Mouse (Mus musculus): ENCODE results near the gene Tap1. TPM values are rescaled to one million over a fixed set of nuclear protein-coding genes. Genes with fewer than 3 reads are reported as not detected.
A peak's percentile ranks its signal among the peaks of the same experiment; 100 is the strongest.
"Not testable (repeated sequence)": the region's sequence is repeated elsewhere in the genome, so short reads cannot be mapped to it uniquely, and the experiment has no call there.

Gene Tap1
- total and polyA plus RNA-seq, 3 experiments: 6.5 to 7.4 (median 7.2) TPM

GRCm38 (mm10) chr17:34217216-34217928 is 30.0 kb downstream of the Tap1 start:
- Histone ChIP-seq H3K4me1 (ENCODE audit: insufficient read depth, low read depth, low read length) (peaks cover 22% of the 10 kb centered on the region), H3K27me3 (ENCODE audit: insufficient read depth, low read length) (no peaks in the 10 kb centered on the region), H3K36me3 (replicated peaks) (peaks cover 59% of the 10 kb centered on the region), H3K4me3 (ENCODE audit: low read depth, low read length) (no peak overlapping the region), H3K9me3 (replicated peaks) (peaks cover 6% of the 10 kb centered on the region; the same call in 1 of the 2 replicates)
- DNase-seq (ENCODE audit: low spot score) (no peak), ATAC-seq (ENCODE audit: extremely low read depth, insufficient number of reproducible peaks, low FRiP score, poor library complexity, severe bottlenecking) (no peak)
- no peak for TF ChIP-seq GATA1 (IDR thresholded peaks at IDR 0.05; ENCODE audit: borderline replicate concordance, low read length)
- no peak for TF ChIP-seq TAL1 (conservative IDR thresholded peaks at IDR 0.05; ENCODE audit: low read depth, low read length)
- TF ChIP-seq GATA2 (IDR thresholded peaks at IDR 0.05; ENCODE audit: borderline replicate concordance, low read depth, low read length): no peak
- no peak for TF ChIP-seq CTCF (IDR thresholded peaks at IDR 0.05; ENCODE audit: low read depth, low read length)
- no peak for TF ChIP-seq POLR2AphosphoS5 (IDR thresholded peaks at IDR 0.05; ENCODE audit: insufficient replicate concordance, low read depth, low read length)

GRCm38 (mm10) chr17:34217986-34218385 is 30.6 kb downstream of the Tap1 start:
- H3K36me3 ChIP-seq (replicated peaks): peaks cover 54% of the 10 kb centered on the region
- H3K4me1 ChIP-seq (ENCODE audit: insufficient read depth, low read depth, low read length): peaks cover 22% of the 10 kb centered on the region
- no peak for ATAC-seq (ENCODE audit: extremely low read depth, insufficient number of reproducible peaks, low FRiP score, poor library complexity, severe bottlenecking)

GRCm38 (mm10) chr17:34218675-34219074 is 31.3 kb downstream of the Tap1 start:
- peaks cover 21% of the 10 kb centered on the region for H3K4me1 ChIP-seq (ENCODE audit: insufficient read depth, low read depth, low read length)
- ATAC-seq (ENCODE audit: extremely low read depth, insufficient number of reproducible peaks, low FRiP score, poor library complexity, severe bottlenecking) (no peak), DNase-seq (ENCODE audit: low spot score) (peak; percentile 26)
- no peaks in the 10 kb centered on the region for H3K27me3 ChIP-seq (ENCODE audit: insufficient read depth, low read length)
- TF ChIP-seq GATA2 (IDR thresholded peaks at IDR 0.05; ENCODE audit: borderline replicate concordance, low read depth, low read length): no peak
- TF ChIP-seq GATA1 (IDR thresholded peaks at IDR 0.05; ENCODE audit: borderline replicate concordance, low read length): no peak
- no peak for TF ChIP-seq CTCF (IDR thresholded peaks at IDR 0.05; ENCODE audit: low read depth, low read length)
- no peak for TF ChIP-seq POLR2AphosphoS5 (IDR thresholded peaks at IDR 0.05; ENCODE audit: insufficient replicate concordance, low read depth, low read length)
- no peak for TF ChIP-seq TAL1 (conservative IDR thresholded peaks at IDR 0.05; ENCODE audit: low read depth, low read length)
- no peak overlapping the region; the same call in 1 of the 2 replicates for H3K4me3 ChIP-seq (ENCODE audit: low read depth, low read length)
- H3K36me3 ChIP-seq (replicated peaks): peaks cover 48% of the 10 kb centered on the region
- H3K9me3 ChIP-seq (replicated peaks): peaks cover 6% of the 10 kb centered on the region; the same call in 1 of the 2 replicates

More at GRCm38 (mm10) chr17:34217986-34218385, 30.6 kb downstream of the Tap1 start:
- TF ChIP-seq GATA2 (IDR thresholded peaks at IDR 0.05; ENCODE audit: borderline replicate concordance, low read depth, low read length) (no peak), TAL1 (conservative IDR thresholded peaks at IDR 0.05; ENCODE audit: low read depth, low read length) (no peak), GATA1 (IDR thresholded peaks at IDR 0.05; ENCODE audit: borderline replicate concordance, low read length) (no peak), CTCF (IDR thresholded peaks at IDR 0.05; ENCODE audit: low read depth, low read length) (no peak), POLR2AphosphoS5 (IDR thresholded peaks at IDR 0.05; ENCODE audit: insufficient replicate concordance, low read depth, low read length) (no peak)
- Histone ChIP-seq H3K4me3 (ENCODE audit: low read depth, low read length) (no peak overlapping the region), H3K27me3 (ENCODE audit: insufficient read depth, low read length) (no peaks in the 10 kb centered on the region), H3K9me3 (replicated peaks) (peaks cover 6% of the 10 kb centered on the region; the same call in 1 of the 2 replicates)
- DNase-seq (ENCODE audit: low spot score): no peak

- DNase-seq (ENCODE audit: low spot score); H3K27me3 ChIP-seq (ENCODE audit: insufficient read depth, low read length); H3K9me3 ChIP-seq (replicated peaks); H3K4me3 ChIP-seq (ENCODE audit: low read depth, low read length); ATAC-seq (ENCODE audit: extremely low read depth, insufficient number of reproducible peaks, low FRiP score, poor library complexity, severe bottlenecking): not testable (repeated sequence)
- Histone ChIP-seq H3K36me3 (replicated peaks) (peaks cover 44% of the 10 kb centered on the region), H3K4me1 (ENCODE audit: insufficient read depth, low read depth, low read length) (peaks cover 18% of the 10 kb centered on the region)
These were observed 31.7 kb downstream of the Tap1 start for GRCm38 (mm10) chr17:34219096-34219495.

- not testable (repeated sequence) for H3K4me3 ChIP-seq (ENCODE audit: low read depth, low read length); H3K9me3 ChIP-seq (replicated peaks); ATAC-seq (ENCODE audit: extremely low read depth, insufficient number of reproducible peaks, low FRiP score, poor library complexity, severe bottlenecking); H3K27me3 ChIP-seq (ENCODE audit: insufficient read depth, low read length); DNase-seq (ENCODE audit: low spot score)
- Histone ChIP-seq H3K36me3 (replicated peaks) (peaks cover 37% of the 10 kb centered on the region), H3K4me1 (ENCODE audit: insufficient read depth, low read depth, low read length) (peaks cover 12% of the 10 kb centered on the region)
These were observed 32.4 kb downstream of the Tap1 start for GRCm38 (mm10) chr17:34219801-34220200.

- not testable (repeated sequence) for DNase-seq (ENCODE audit: low spot score)
These were observed 33.0 kb downstream of the Tap1 start for GRCm38 (mm10) chr17:34220401-34220800.

GRCm38 (mm10) chr17:34224816-34225215 is 37.5 kb downstream of the Tap1 start:
- H3K4me1 ChIP-seq (ENCODE audit: insufficient read depth, low read depth, low read length): no peaks in the 10 kb centered on the region
- DNase-seq (ENCODE audit: low spot score) (no peak), ATAC-seq (ENCODE audit: extremely low read depth, insufficient number of reproducible peaks, low FRiP score, poor library complexity, severe bottlenecking) (no peak)
- H3K27me3 ChIP-seq (ENCODE audit: insufficient read depth, low read length): no peaks in the 10 kb centered on the region
- H3K4me3 ChIP-seq (ENCODE audit: low read depth, low read length): no peak overlapping the region
- H3K9me3 ChIP-seq (replicated peaks): peaks cover 9% of the 10 kb centered on the region
- TF ChIP-seq GATA2 (IDR thresholded peaks at IDR 0.05; ENCODE audit: borderline replicate concordance, low read depth, low read length) (no peak), TAL1 (conservative IDR thresholded peaks at IDR 0.05; ENCODE audit: low read depth, low read length) (no peak), GATA1 (IDR thresholded peaks at IDR 0.05; ENCODE audit: borderline replicate concordance, low read length) (no peak), POLR2AphosphoS5 (IDR thresholded peaks at IDR 0.05; ENCODE audit: insufficient replicate concordance, low read depth, low read length) (no peak), CTCF (IDR thresholded peaks at IDR 0.05; ENCODE audit: low read depth, low read length) (no peak)
- H3K36me3 ChIP-seq (replicated peaks): no peaks in the 10 kb centered on the region

More at GRCm38 (mm10) chr17:34220401-34220800, 33.0 kb downstream of the Tap1 start:
- peaks cover 13% of the 10 kb centered on the region for H3K9me3 ChIP-seq (replicated peaks)
- ATAC-seq (ENCODE audit: extremely low read depth, insufficient number of reproducible peaks, low FRiP score, poor library complexity, severe bottlenecking); H3K27me3 ChIP-seq (ENCODE audit: insufficient read depth, low read length); H3K4me3 ChIP-seq (ENCODE audit: low read depth, low read length): not testable (repeated sequence)
- peaks cover 12% of the 10 kb centered on the region for H3K4me1 ChIP-seq (ENCODE audit: insufficient read depth, low read depth, low read length)
- peaks cover 31% of the 10 kb centered on the region for H3K36me3 ChIP-seq (replicated peaks)
